Mouse (Mus musculus): ENCODE measurements at regions not wholly inside any gene's neighbourhood (a gene's known extent, or its start where the extent isn't known, plus 50 kb on each side); places are given as distances from the start of the nearest gene placed in this dataset.

- no peak for TF ChIP-seq CTCF (IDR thresholded peaks at IDR 0.05; ENCODE audit: insufficient read depth, low read depth, low read length)
- TF ChIP-seq POLR2A (IDR thresholded peaks at IDR 0.05; ENCODE audit: insufficient read depth, low read depth, low read length) = no peak
Observed at GRCm38 (mm10) chr8:113975810-113976209, 127.3 kb upstream of the Adamts18 start.
